Mouse (Mus musculus): ENCODE measurements at regions not wholly inside any gene's neighbourhood (a gene's known extent, or its start where the extent isn't known, plus 50 kb on each side); places are given as distances from the start of the nearest gene placed in this dataset.
A peak's percentile ranks its signal among the peaks of the same experiment; 100 is the strongest.
"Not testable (repeated sequence)": the region's sequence is repeated elsewhere in the genome, so short reads cannot be mapped to it uniquely, and the experiment has no call there.

GRCm38 (mm10) chr4:23133386-23133785 lies 645.2 kb upstream of the Pou3f2 start:
- H3K9ac ChIP-seq (ENCODE audit: low read depth, low read length), result no peak overlapping the region
- H3K27ac ChIP-seq (ENCODE audit: low read depth, low read length), result no peak overlapping the region
- no peak overlapping the region for H3K4me3 ChIP-seq (ENCODE audit: low read depth, low read length)
- no peak for TF ChIP-seq CTCF (IDR thresholded peaks at IDR 0.05; ENCODE audit: low read depth)
- H3K4me1 ChIP-seq (replicated peaks; ENCODE audit: control insufficient read depth, insufficient read depth, low read length), result no peaks in the 10 kb centered on the region
- 47% methylated on average over 2 of the region's 2 CpGs for WGBS
- H3K9me3 ChIP-seq (ENCODE audit: control insufficient read depth), result no peaks in the 10 kb centered on the region
- H3K36me3 ChIP-seq (ENCODE audit: control insufficient read depth, insufficient read depth), result no peaks in the 10 kb centered on the region
- H3K27me3 ChIP-seq (replicated peaks; ENCODE audit: control insufficient read depth, insufficient read depth, low read length), result no peaks in the 10 kb centered on the region
- no peak overlapping the region for H3K4me2 ChIP-seq (replicated peaks; ENCODE audit: low read depth)
- ATAC-seq, result no peak

DNA sequence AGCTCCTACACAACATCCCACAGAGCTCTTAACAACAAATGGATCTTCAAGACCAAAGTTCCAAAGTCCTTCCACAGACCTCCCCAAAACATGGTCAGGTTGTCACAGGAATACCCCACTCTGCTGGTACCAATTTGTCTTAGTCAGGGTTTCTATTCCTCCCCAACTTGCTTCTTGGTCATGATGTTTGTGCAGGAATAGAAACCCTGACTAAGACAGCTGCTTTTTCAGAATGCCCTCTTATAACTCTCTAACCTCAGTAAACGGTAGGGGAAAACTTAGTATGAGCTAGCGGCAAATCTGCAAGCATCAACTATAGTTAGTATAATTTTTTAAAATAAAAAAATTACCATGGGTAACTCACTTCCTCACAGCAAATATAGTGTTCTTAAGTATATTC lies 613.3 kb upstream of the Pou3f2 start:
- not testable (repeated sequence) for H3K4me2 ChIP-seq (replicated peaks; ENCODE audit: low read depth); H3K27ac ChIP-seq (ENCODE audit: low read depth, low read length); H3K9ac ChIP-seq (ENCODE audit: low read depth, low read length); H3K9me3 ChIP-seq (ENCODE audit: control insufficient read depth); H3K27me3 ChIP-seq (replicated peaks; ENCODE audit: control insufficient read depth, insufficient read depth, low read length); H3K4me3 ChIP-seq (ENCODE audit: low read depth, low read length); ATAC-seq; H3K4me1 ChIP-seq (replicated peaks; ENCODE audit: control insufficient read depth, insufficient read depth, low read length); H3K36me3 ChIP-seq (ENCODE audit: control insufficient read depth, insufficient read depth)
- WGBS, result 95% methylated on average over 2 of the region's 2 CpGs

DNA sequence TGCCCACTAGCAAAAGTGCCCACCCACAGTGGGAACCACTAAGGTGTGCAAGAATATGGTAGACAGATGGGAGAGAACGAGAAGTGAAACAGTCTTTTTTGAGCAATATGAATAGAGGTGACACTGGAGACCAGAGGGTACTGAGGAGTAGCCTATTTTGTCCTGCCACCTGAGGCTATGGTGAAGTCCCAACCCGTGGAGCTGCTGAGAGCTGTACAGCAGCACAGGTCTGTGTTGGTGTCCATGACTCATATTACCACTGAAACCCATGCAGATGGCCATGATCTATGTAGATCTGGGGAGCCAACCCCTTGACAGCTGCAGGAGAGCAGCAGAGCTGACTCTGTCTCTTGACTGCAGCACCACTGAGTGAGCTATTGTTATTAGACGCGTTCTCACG lies 591.4 kb upstream of the Pou3f2 start:
- no peak for TF ChIP-seq CTCF (IDR thresholded peaks at IDR 0.05; ENCODE audit: low read depth)
- 89% methylated on average over 5 of the region's 5 CpGs for WGBS
- Histone ChIP-seq H3K9ac (ENCODE audit: low read depth, low read length) (no peak overlapping the region), H3K4me1 (replicated peaks; ENCODE audit: control insufficient read depth, insufficient read depth, low read length) (no peaks in the 10 kb centered on the region), H3K27ac (ENCODE audit: low read depth, low read length) (no peak overlapping the region), H3K9me3 (ENCODE audit: control insufficient read depth) (no peaks in the 10 kb centered on the region), H3K4me2 (replicated peaks; ENCODE audit: low read depth) (no peak overlapping the region), H3K4me3 (ENCODE audit: low read depth, low read length) (no peak overlapping the region), H3K36me3 (ENCODE audit: control insufficient read depth, insufficient read depth) (no peaks in the 10 kb centered on the region), H3K27me3 (replicated peaks; ENCODE audit: control insufficient read depth, insufficient read depth, low read length) (no peaks in the 10 kb centered on the region)
- no peak for ATAC-seq

- Histone ChIP-seq H3K4me3 (ENCODE audit: low read depth, low read length) (no peak overlapping the region), H3K27me3 (replicated peaks; ENCODE audit: control insufficient read depth, insufficient read depth, low read length) (no peaks in the 10 kb centered on the region), H3K27ac (ENCODE audit: low read depth, low read length) (no peak overlapping the region), H3K9ac (ENCODE audit: low read depth, low read length) (no peak overlapping the region), H3K4me1 (replicated peaks; ENCODE audit: control insufficient read depth, insufficient read depth, low read length) (no peaks in the 10 kb centered on the region), H3K36me3 (ENCODE audit: control insufficient read depth, insufficient read depth) (no peaks in the 10 kb centered on the region), H3K4me2 (replicated peaks; ENCODE audit: low read depth) (no peak overlapping the region), H3K9me3 (ENCODE audit: control insufficient read depth) (no peaks in the 10 kb centered on the region)
- WGBS, result 70% methylated on average over 2 of the region's 2 CpGs
- no peak for ATAC-seq
- no peak for TF ChIP-seq CTCF (IDR thresholded peaks at IDR 0.05; ENCODE audit: low read depth)
Observed at GRCm38 (mm10) chr4:23077603-23078002, 589.4 kb upstream of the Pou3f2 start.

GRCm38 (mm10) chr4:23050701-23051317 lies 562.6 kb upstream of the Pou3f2 start:
- no peak overlapping the region for H3K4me3 ChIP-seq (ENCODE audit: low read depth, low read length)
- H3K27me3 ChIP-seq (replicated peaks; ENCODE audit: control insufficient read depth, insufficient read depth, low read length), result no peaks in the 10 kb centered on the region
- ATAC-seq, result no peak
- H3K36me3 ChIP-seq (ENCODE audit: control insufficient read depth, insufficient read depth), result no peaks in the 10 kb centered on the region
- H3K4me2 ChIP-seq (replicated peaks; ENCODE audit: low read depth), result no peak overlapping the region
- H3K27ac ChIP-seq (ENCODE audit: low read depth, low read length), result no peak overlapping the region
- H3K4me1 ChIP-seq (replicated peaks; ENCODE audit: control insufficient read depth, insufficient read depth, low read length), result no peaks in the 10 kb centered on the region
- TF ChIP-seq CTCF (IDR thresholded peaks at IDR 0.05; ENCODE audit: low read depth), result no peak
- H3K9ac ChIP-seq (ENCODE audit: low read depth, low read length), result no peak overlapping the region
- 77% methylated on average over 9 of the region's 9 CpGs for WGBS
- H3K9me3 ChIP-seq (ENCODE audit: control insufficient read depth), result no peaks in the 10 kb centered on the region

DNA sequence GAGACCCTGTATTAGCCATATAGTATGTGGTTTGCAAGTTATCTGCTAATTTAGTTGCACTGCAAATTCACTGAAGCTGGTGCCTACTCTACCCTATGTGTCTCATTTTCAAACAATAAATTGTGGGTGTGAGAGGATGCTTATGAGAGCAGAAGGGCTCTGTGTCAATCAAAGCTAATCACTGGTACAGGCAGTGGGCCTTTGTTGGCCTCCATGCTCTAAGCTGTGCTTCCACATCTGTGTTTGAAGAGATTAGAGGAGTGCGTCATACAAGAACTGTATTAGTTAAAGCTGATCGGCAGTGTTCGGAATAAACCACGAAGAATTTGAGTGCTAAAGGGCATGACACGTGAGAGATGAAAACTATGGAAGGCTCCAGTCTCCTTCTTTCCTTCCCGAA lies 549.6 kb upstream of the Pou3f2 start:
- Histone ChIP-seq H3K4me3 (ENCODE audit: low read depth, low read length) (no peak overlapping the region), H3K27ac (ENCODE audit: low read depth, low read length) (no peak overlapping the region), H3K36me3 (ENCODE audit: control insufficient read depth, insufficient read depth) (no peaks in the 10 kb centered on the region), H3K9ac (ENCODE audit: low read depth, low read length) (no peak overlapping the region), H3K4me1 (replicated peaks; ENCODE audit: control insufficient read depth, insufficient read depth, low read length) (no peaks in the 10 kb centered on the region), H3K27me3 (replicated peaks; ENCODE audit: control insufficient read depth, insufficient read depth, low read length) (no peaks in the 10 kb centered on the region), H3K9me3 (ENCODE audit: control insufficient read depth) (no peaks in the 10 kb centered on the region), H3K4me2 (replicated peaks; ENCODE audit: low read depth) (no peak overlapping the region)
- no peak for TF ChIP-seq CTCF (IDR thresholded peaks at IDR 0.05; ENCODE audit: low read depth)
- WGBS, result 74% methylated on average over 6 of the region's 6 CpGs
- ATAC-seq, result no peak

GRCm38 (mm10) chr4:23031271-23031670 lies 543.1 kb upstream of the Pou3f2 start:
- Histone ChIP-seq H3K27me3 (replicated peaks; ENCODE audit: control insufficient read depth, insufficient read depth, low read length) (no peaks in the 10 kb centered on the region), H3K4me3 (ENCODE audit: low read depth, low read length) (no peak overlapping the region), H3K4me2 (replicated peaks; ENCODE audit: low read depth) (no peak overlapping the region), H3K9ac (ENCODE audit: low read depth, low read length) (no peak overlapping the region), H3K27ac (ENCODE audit: low read depth, low read length) (no peak overlapping the region), H3K9me3 (ENCODE audit: control insufficient read depth) (no peaks in the 10 kb centered on the region), H3K4me1 (replicated peaks; ENCODE audit: control insufficient read depth, insufficient read depth, low read length) (no peaks in the 10 kb centered on the region), H3K36me3 (ENCODE audit: control insufficient read depth, insufficient read depth) (no peaks in the 10 kb centered on the region)
- WGBS, result 56% methylated on average over 2 of the region's 2 CpGs
- ATAC-seq, result peak; percentile 59; the same call in 1 of the 2 replicates
- no peak for TF ChIP-seq CTCF (IDR thresholded peaks at IDR 0.05; ENCODE audit: low read depth)

All from intestine, postnatal 0 days (tissue).